Mouse (Mus musculus): Measurements from ENCODE around the gene Fam120b. TPM values are rescaled to one million over a fixed set of nuclear protein-coding genes. Genes with fewer than 3 reads are reported as not detected.

The Fam120b gene
- polyA plus RNA-seq, 3 experiments from 2014 or later: 23.8 to 39.8 (median 32.7) TPM

GRCm38 (mm10) chr17:15380641-15381051 is 15.4 kb upstream of the Fam120b start:
- peak; percentile 13 for ATAC-seq

- ATAC-seq: no peak
Measured at GRCm38 (mm10) chr17:15381092-15381860, 14.7 kb upstream of the Fam120b start.

DNA sequence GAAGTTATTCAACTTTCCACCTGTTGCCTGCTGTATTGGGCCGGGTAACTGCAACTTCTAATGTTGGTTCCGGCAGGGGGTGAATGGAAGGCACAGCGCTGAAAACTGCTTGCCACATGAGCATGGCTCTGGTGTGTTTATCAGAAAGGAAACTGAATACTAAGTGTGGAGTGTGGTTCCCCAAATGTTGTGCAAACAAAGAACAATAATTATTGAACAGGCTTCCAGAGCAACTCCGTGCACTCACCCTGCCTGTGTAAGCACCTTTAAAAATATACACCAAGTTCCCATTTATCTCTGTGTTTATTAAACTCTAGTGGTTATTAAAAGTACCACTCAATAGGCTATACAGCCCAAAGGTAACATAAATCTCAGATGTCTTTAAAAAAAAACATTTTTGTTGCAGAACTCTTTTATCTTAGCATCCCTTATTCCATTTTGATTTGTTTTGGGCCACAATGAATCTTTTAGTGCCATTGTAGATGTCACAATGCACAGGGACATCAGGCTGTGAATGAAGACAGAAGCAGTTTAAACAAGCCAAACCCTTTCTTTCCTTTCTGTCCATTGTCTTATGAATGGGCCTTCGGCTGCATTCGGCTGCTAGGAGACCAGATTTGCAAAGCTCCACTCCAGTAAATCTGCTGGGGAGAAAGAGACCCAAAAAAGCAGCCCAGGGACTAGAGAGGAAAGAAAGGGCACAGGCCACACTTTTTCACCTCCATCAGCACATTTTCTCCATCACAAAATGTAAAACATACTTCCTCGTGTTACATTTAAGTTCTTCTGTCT is 13.9 kb upstream of the Fam120b start:
- no peak for ATAC-seq

DNA sequence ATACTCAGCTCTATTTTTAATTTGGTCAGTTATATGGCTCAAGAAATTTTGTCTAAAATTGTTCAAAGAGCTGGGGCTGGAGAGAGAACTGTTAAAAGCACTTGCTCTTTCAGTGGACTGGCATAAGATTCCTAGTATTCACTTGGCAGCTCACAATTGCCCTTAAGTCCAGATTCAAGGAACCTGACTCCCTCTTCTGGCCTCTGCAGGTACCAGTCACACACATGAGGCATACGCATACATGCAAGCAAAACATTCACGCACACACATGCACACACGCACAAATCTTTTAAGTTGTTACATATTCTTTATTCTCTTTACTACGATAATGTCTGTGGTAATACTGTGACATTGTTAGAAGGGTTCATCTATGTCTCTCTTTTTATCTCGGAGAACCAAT is 12.6 kb upstream of the Fam120b start:
- ATAC-seq: no peak

DNA sequence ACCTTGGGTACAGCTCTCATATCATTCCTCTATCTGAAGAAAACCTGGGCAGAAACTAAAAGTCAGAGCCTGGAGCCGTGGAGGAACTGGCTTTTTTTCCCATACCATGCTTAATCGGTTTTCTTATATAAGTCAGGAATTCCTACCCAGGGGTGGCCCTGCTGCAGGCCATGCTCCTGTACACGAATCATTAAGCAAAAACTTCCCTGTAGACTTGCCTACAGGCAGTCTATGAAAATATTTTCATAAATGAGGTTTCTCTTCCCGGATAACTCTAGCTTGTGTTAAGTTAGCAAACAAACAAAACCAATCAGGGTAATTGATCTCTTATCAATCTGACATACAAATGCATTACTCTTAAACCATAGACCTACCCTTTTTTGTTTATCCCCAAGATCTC is 7.1 kb upstream of the Fam120b start:
- ATAC-seq: no peak

- no peak for ATAC-seq
Measured at GRCm38 (mm10) chr17:15389356-15389755, 6.6 kb upstream of the Fam120b start.

DNA sequence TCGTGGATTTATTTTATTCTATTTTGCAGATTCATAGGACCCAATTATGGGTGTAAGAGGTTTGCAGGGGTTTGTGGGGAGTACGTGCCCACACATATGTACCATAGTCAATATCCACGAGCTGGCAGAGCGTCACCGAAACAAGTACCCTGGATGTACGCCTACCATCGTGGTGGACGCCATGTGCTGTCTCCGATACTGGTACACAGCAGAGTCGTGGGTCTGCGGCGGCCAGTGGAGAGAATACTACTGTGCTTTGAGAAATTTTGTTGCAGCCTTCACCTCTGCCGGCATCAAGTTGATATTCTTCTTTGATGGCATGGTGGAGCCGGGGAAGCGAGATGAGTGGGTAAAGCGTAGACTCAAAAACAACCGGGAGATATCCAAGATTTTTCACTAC is 5.7 kb downstream of the Fam120b start:
- ATAC-seq: no peak

DNA sequence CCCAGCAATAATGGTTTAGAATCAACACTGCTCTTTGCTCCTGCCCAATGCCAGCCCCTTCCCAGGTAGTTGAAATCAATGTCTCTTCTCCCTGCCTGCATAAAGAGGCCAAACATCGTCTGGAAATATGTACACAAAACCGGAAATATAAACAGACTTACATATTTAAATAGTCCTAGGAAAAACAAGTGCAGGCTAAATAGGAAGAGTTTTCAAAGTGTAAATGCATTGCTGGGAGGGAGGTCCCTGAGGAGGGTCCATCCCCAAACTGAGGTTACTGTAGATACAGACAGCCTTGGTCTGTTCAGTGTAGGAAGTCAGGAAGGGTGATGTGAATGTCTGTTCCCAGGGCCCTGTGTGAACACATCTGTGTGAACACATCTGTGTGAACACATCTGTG is 10.6 kb downstream of the Fam120b start:
- no peak for ATAC-seq

- no peak for ATAC-seq
Measured at GRCm38 (mm10) chr17:15409261-15409660, 13.3 kb downstream of the Fam120b start.

DNA sequence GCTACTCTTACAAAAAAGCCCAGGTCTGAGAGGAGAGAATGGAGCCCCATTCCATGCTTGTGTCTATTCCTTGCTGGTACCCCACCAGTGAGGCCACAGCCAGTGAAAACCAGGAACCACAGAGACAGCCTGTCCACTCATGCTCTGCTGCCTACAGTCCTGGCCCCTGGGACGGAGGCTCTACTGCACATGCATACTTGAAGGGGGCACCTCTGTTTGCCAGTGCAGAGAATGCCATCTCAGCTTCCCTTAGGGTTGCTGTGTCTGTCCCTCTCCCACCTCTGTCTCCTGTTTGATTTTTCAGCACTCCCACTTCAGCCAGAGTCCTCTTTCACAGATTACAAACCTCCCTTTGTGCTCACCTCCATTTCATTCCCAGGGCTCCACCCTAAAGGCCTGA is 14.9 kb downstream of the Fam120b start:
- no peak for ATAC-seq

- no peak for ATAC-seq
Measured at GRCm38 (mm10) chr17:15416596-15417215, 20.7 kb downstream of the Fam120b start.

- ATAC-seq: no peak
Measured at GRCm38 (mm10) chr17:15419534-15419933, 23.5 kb downstream of the Fam120b start.

DNA sequence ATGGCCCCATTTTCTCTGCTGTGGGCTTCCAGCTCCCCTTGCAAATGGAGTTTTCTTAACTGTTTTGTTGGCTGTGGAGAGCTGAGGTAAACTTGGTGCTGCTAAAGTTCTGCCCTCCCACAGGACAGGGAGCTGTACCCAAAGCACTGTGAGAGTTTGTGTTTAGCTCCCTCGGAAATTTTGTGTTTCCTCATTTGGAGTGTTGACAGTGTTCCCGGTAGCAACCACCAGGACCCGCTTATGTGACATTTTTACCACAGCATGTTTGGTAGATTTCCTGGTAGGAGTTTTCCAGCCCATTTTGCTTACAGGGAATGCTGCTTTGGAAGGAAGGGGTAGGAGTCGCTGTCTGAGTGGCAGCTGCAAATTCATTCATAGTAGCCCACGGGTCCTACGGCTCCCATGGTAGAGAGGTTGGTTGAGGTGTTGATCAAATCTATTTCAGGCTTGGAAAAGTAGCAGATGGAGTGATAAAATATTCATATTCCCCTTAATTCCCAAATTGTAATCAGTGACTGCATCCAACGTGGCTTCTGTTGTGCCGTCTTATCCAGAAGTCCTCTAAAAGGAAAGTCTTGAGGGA is 24.1 kb downstream of the Fam120b start:
- ATAC-seq: no peak

DNA sequence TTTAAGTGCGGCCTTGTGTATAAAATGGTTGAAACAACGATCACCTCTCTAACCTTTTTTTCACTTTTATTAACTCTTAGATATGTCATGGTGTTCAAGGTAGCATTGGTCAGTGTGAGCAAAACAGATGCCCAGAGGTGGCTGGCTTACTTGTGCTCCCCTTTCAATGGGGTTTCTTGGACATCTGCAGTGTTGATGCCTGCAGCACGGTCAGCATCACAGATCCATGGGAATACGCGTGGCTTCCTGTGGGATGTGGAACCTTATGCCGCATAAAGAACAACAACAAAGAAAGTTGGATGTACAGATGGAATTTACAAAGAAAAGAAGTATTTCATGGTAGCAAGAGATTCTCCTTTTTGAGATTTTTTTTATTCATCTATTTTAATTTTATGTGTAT is 25.4 kb downstream of the Fam120b start:
- no peak for ATAC-seq

DNA sequence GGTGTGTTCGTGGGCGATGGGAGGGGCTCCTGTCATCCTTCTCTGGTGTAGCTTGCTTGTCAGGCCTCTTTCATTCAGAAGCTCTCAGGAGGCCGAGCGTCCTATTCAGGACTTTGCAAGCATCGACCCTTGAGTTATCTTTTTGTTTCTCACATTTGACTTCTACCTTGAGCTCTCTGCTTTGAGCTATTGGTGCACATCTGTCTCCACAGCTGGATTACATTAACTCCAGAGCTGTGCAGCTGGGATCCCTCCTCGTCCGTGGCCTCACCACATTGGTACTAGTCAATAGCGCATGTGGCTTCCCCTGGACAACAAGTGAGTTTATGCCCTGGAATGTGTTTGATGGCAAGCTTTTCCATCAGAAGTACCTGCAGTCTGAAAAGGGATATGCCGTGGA is 26.7 kb downstream of the Fam120b start:
- ATAC-seq: no peak

GRCm38 (mm10) chr17:15423080-15423765 is 27.2 kb downstream of the Fam120b start:
- ATAC-seq: no peak

GRCm38 (mm10) chr17:15425931-15426330 is 29.9 kb downstream of the Fam120b start:
- no peak for ATAC-seq

DNA sequence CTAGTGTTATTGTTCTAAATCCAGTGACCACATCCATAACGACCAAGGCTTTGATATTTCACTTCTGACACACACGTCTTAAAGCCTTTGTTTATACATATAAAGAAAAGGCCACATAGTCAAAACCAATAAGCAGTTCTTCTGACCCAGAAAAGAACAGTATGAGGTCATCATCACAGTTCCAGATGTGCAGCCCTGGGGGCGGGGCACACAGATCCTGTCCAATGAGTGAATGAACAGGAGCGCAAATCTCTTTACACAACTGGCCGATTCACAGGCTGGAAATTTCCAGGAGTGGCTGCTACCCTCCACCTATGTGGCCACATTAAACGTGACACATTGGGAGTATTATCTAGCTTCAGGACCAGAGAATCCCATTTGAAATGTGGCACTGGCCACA is 33.4 kb downstream of the Fam120b start:
- no peak for ATAC-seq

DNA sequence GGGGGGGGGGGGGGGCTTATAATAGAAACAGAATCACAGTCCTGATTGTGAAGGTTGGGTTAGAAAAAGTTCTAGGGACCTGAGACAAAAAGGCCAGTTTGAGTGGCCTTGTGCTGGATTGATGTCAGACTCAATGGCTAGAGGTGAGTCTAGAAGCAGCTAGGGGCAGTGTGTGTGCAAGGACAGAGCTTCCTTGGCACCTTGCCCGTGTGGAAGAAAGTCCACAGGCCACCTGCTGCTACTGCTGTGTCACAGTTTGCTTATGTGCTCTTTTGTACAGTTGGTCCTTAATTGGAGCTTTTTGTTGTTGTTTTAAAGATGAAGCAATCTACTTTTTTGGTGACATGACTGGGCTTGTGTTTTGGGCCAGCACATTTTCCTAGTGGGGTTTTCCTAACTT is 33.9 kb downstream of the Fam120b start:
- no peak for ATAC-seq

GRCm38 (mm10) chr17:15431021-15431514 is 35.1 kb downstream of the Fam120b start:
- ATAC-seq: peak; percentile 63

- no peak for ATAC-seq
Measured at GRCm38 (mm10) chr17:15431551-15431950, 35.5 kb downstream of the Fam120b start.

DNA sequence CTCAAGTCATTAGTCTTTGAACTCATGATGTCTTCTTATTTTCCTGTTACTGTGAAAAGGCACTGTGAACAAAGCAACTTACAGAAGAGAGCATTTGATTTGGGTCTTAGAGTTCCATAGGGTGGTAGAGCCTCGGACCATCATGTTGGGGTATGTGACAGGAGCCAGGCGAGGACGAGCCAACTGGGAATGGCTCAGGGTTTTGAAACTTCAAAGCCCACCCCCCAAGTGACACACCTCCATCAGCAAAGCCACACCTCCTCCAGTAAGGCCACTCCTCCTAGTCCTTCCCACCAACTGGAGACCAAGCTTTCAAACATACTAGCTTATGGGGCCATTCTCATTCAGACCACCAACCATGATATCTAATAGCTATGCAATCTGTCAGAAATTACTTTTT is 36.0 kb downstream of the Fam120b start:
- ATAC-seq: no peak
